Mouse (Mus musculus): ENCODE results near the gene Gm17584. TPM values are rescaled to one million over a fixed set of nuclear protein-coding genes. Genes with fewer than 3 reads are reported as not detected.
"Not testable (repeated sequence)": the region's sequence is repeated elsewhere in the genome, so short reads cannot be mapped to it uniquely, and the experiment has no call there.

Gene Gm17584
- polyA plus RNA-seq (2012; fragmentation: generic; extraction: Trizol): not detected
- long read RNA-seq, experiment 1: 0 reads
- long read RNA-seq, experiment 2: 0 reads

GRCm38 (mm10) chrX:124500263-124500662 lies at the start of gene Gm17584:
Gene Gm17584, plus strand, starts transcription at chrX:124500563.
- not testable (repeated sequence) for H3K36me3 ChIP-seq (ENCODE audit: control insufficient read depth, insufficient read depth); H3K27me3 ChIP-seq (ENCODE audit: control insufficient read depth, insufficient read depth, insufficient read length); H3K4me3 ChIP-seq (ENCODE audit: insufficient read depth, poor library complexity, severe bottlenecking); H3K79me3 ChIP-seq (ENCODE audit: low read depth); H3ac ChIP-seq (ENCODE audit: control insufficient read depth, insufficient read length, low read depth); H3K79me2 ChIP-seq (ENCODE audit: control insufficient read depth, insufficient read depth)

Other genes with a start within 250 kb of the Gm17584 start
- not detected for gene Gm17469, start 129.3 kb downstream of the Gm17584 start, polyA plus RNA-seq (2012; fragmentation: generic; extraction: Trizol)

Measured in C2C12 (cell line).